Mouse (Mus musculus): ENCODE results near the gene Zbtb1.

DNA sequence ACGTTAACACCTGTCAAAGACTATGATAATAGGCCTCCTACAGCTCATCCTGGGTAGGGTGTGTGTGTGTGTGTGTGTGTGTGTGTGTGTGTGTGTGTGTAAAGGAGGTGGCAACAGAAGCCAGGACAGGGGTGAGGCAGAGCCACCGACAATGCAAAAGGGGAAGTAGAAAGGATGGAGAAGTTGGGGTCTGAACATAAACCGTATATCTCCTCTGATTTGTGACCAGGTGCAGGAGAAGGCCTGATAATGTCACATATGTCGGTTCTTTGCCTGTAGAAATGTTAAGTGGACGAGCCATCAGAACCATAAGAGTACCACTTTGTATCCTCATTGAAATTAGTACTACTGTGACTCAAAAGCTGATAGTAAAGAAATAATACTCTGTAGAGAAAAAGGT lies 36.4 kb upstream of the Zbtb1 start:
- TF ChIP-seq CTCF (IDR thresholded peaks at IDR 0.05) (no peak), EP300 (IDR thresholded peaks at IDR 0.05; ENCODE audit: insufficient read depth, low read depth, low read length) (no peak)
